Mouse (Mus musculus): ENCODE data around the gene Smim15.

- no peak for TF ChIP-seq CTCF (IDR thresholded peaks at IDR 0.05; ENCODE audit: borderline replicate concordance, insufficient read depth, low read length)
- TF ChIP-seq POLR2A (IDR thresholded peaks at IDR 0.05; ENCODE audit: low read depth, low read length): no peak
Observed at GRCm38 (mm10) chr13:108086036-108086435, 41.8 kb downstream of the Smim15 start.
